Mouse (Mus musculus) forebrain, postnatal 0 days (tissue): Measurements from ENCODE around the gene Olfr535. TPM values are rescaled to one million over a fixed set of nuclear protein-coding genes. Genes with fewer than 3 reads are reported as not detected.
"Not testable (repeated sequence)": the region's sequence is repeated elsewhere in the genome, so short reads cannot be mapped to it uniquely, and the experiment has no call there.

Experiments used
- ATAC-seq: fragments of 200-750 bp; cut with Nextera tagmentation; 2 replicates; pipeline ENCODE4 v1.8.0; 2017; ENCODE audit warnings: mild to moderate bottlenecking, moderate library complexity
- DNase-seq: peaks from one replicate; pipeline ENCODE4 v3.0.0-alpha.2; 2015
- H3K27ac ChIP-seq: fragments of 300-500 bp; sonication (generic); 2 replicates; pipeline ENCODE4 v1.5.1; 2014; ENCODE audit warnings: low read depth, mild to moderate bottlenecking, antibody characterized with exemption, low read length, moderate library complexity, mixed read lengths
- H3K27me3 ChIP-seq: fragments of 300-500 bp; sonication (generic); 2 replicates; pipeline ENCODE4 v1.6.1; 2014; ENCODE audit warnings: mild to moderate bottlenecking, low read length, mixed read lengths; ENCODE audit not compliant: insufficient read depth
- H3K36me3 ChIP-seq: fragments of 300-500 bp; sonication (generic); 2 replicates; pipeline ENCODE4 v1.6.1; 2014; ENCODE audit warnings: mild to moderate bottlenecking, moderate library complexity; ENCODE audit not compliant: insufficient read depth
- H3K4me1 ChIP-seq: fragments of 300-500 bp; sonication (generic); 2 replicates; pipeline ENCODE4 v1.6.1; 2014; ENCODE audit warnings: antibody characterized with exemption; ENCODE audit not compliant: insufficient read depth
- H3K4me2 ChIP-seq: fragments of 300-500 bp; sonication (generic); 2 replicates; pipeline ENCODE4 v1.6.1; 2014; ENCODE audit warnings: low read depth, mild to moderate bottlenecking, moderate library complexity
- H3K4me3 ChIP-seq: fragments of 300-500 bp; sonication (generic); 2 replicates; pipeline ENCODE4 v1.5.1; 2014; ENCODE audit warnings: low read depth, low read length, mixed read lengths
- H3K9ac ChIP-seq: fragments of 300-500 bp; sonication (generic); 2 replicates; pipeline ENCODE4 v1.6.1; 2014; ENCODE audit warnings: mild to moderate bottlenecking
- H3K9me3 ChIP-seq: fragments of 300-500 bp; sonication (generic); 2 replicates; pipeline ENCODE4 v1.6.1; 2016; ENCODE audit warnings: low read length
- CTCF ChIP-seq: sonication (generic); IDR thresholded peaks from 2 replicates; pipeline ENCODE4 v1.5.1; 2016; ENCODE audit warnings: antibody characterized with exemption, control low read depth, low read depth
- WGBS: fragments of 180-500 bp; shearing (Covaris S2); extraction: QIAGEN DNeasy Blood & Tissue Kit; methylation state at CpG from one replicate; pipeline ENCODE4 v1.1.7; 2014; 5-methylcytosine and 5-hydroxymethylcytosine counted together
- polyA plus RNA-seq: library from polyadenylated mRNA; unstranded; fragments of >200 nt; fragmentation: Nextera tagmentation; extraction: Ambion mirVana; gene quantifications from 2 replicates; pipeline ENCODE4 v1.2.1, GENCODE M21; 2015
- total RNA-seq: library from RNA; depleted of rRNA; stranded (reverse); fragments of >200 nt; gene quantifications from 2 replicates; pipeline ENCODE4 v1.2.3, GENCODE M21; 2014; rRNA removed

Gene Olfr535
- not detected in 2 replicates for total RNA-seq
- not detected in 2 replicates for polyA plus RNA-seq

- Histone ChIP-seq H3K36me3 (no peaks in the 10 kb centered on the region), H3K27me3 (no peaks in the 10 kb centered on the region), H3K4me3 (no peak within 1 kb of the TSS), H3K4me1 (no peaks in the 10 kb centered on the region), H3K9me3 (no peaks in the 10 kb centered on the region), H3K4me2 (no peak within 1 kb of the TSS), H3K9ac (no peak within 1 kb of the TSS), H3K27ac (no peak within 1 kb of the TSS)
- DNase-seq, result no peak
- 87% methylated on average over 1 of the region's 1 CpGs for WGBS
- TF ChIP-seq CTCF, result no peak
- no peak for ATAC-seq
Observed at GRCm38 (mm10) chr7:140483916-140484315, at the start of gene Olfr535. Olfr535 (plus strand) TSS chr7:140484216.

- Histone ChIP-seq H3K36me3 (no peaks in the 10 kb centered on the region), H3K9ac (no peak overlapping the region), H3K9me3 (no peaks in the 10 kb centered on the region), H3K4me2 (no peak overlapping the region), H3K4me1 (no peaks in the 10 kb centered on the region), H3K27me3 (no peaks in the 10 kb centered on the region), H3K4me3 (no peak overlapping the region), H3K27ac (no peak overlapping the region)
- 90% methylated on average over 1 of the region's 1 CpGs for WGBS
- DNase-seq (no peak), ATAC-seq (no peak)
- TF ChIP-seq CTCF, result no peak
Observed at GRCm38 (mm10) chr7:140443141-140443540, 40.9 kb upstream of the Olfr535 start.

- not testable (repeated sequence) for H3K4me1 ChIP-seq, H3K27me3 ChIP-seq, DNase-seq, H3K4me3 ChIP-seq, H3K27ac ChIP-seq, H3K9ac ChIP-seq, H3K9me3 ChIP-seq, ATAC-seq, H3K4me2 ChIP-seq, H3K36me3 ChIP-seq
- WGBS, result no CpG with 5 or more reads among the region's 1 CpGs
Observed at GRCm38 (mm10) chr7:140463070-140463469, 20.9 kb upstream of the Olfr535 start, which contains the start of gene Olfr533. Olfr533 (plus strand) TSS chr7:140463370.

DNA sequence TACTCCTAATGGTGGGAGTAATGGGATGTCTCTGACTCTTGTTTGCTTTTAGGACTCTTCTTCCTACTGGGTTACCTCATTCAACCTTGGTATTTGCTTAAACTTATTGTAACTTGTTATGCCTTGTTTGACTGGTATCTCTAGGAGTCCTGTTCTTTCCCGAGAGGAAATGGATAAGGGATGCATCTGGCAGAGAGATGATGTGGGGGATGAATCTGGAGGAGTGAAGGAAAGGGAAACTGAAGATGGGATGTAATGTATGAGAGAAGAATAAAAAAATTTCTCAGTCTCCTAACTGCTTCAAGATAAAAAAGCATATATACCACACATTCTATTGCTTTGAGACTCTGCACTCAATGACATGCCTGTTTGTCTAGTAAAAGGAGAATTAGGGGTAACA lies 6.1 kb upstream of the Olfr535 start:
- Histone ChIP-seq H3K9ac (no peak overlapping the region), H3K4me3 (no peak overlapping the region), H3K4me1 (no peaks in the 10 kb centered on the region), H3K27ac (no peak overlapping the region), H3K36me3 (no peaks in the 10 kb centered on the region), H3K9me3 (no peaks in the 10 kb centered on the region), H3K27me3 (no peaks in the 10 kb centered on the region), H3K4me2 (no peak overlapping the region)
- DNase-seq, result no peak
- TF ChIP-seq CTCF, result no peak
- 85% methylated on average over 1 of the region's 1 CpGs for WGBS
- no peak for ATAC-seq

GRCm38 (mm10) chr7:140478733-140479132 lies 5.3 kb upstream of the Olfr535 start:
- no peak for TF ChIP-seq CTCF
- Histone ChIP-seq H3K4me3 (no peak overlapping the region), H3K9me3 (no peaks in the 10 kb centered on the region), H3K4me1 (no peaks in the 10 kb centered on the region), H3K36me3 (no peaks in the 10 kb centered on the region), H3K9ac (no peak overlapping the region), H3K27ac (no peak overlapping the region), H3K4me2 (no peak overlapping the region), H3K27me3 (no peaks in the 10 kb centered on the region)
- WGBS, result 88% methylated on average over 1 of the region's 1 CpGs
- DNase-seq, result no peak
- ATAC-seq, result no peak

DNA sequence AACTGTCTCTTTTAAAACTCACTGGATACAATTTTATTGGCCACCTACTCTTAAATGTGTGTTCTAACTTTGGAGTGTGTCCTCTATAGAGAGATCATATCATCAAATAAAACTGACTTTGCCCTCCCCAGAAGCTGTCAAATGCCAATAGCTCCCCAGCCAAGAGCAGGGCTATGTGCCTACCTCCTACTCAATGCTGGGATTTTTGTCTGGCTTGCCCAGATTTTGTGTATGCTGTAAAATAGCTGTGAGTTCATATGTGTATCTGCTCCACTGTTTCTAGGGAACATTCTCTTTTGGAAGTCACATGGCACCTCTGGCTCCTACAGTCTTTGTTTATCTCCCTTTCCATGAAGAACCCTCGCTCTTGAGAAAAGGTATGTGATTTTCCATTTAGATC lies 5.0 kb downstream of the Olfr535 start:
- 81% methylated on average over 1 of the region's 1 CpGs for WGBS
- no peak for TF ChIP-seq CTCF
- Histone ChIP-seq H3K27ac (no peak overlapping the region), H3K9ac (no peak overlapping the region), H3K4me1 (no peaks in the 10 kb centered on the region), H3K36me3 (no peaks in the 10 kb centered on the region), H3K27me3 (no peaks in the 10 kb centered on the region), H3K4me2 (no peak overlapping the region), H3K9me3 (no peaks in the 10 kb centered on the region), H3K4me3 (no peak overlapping the region)
- DNase-seq, result no peak
- no peak for ATAC-seq

DNA sequence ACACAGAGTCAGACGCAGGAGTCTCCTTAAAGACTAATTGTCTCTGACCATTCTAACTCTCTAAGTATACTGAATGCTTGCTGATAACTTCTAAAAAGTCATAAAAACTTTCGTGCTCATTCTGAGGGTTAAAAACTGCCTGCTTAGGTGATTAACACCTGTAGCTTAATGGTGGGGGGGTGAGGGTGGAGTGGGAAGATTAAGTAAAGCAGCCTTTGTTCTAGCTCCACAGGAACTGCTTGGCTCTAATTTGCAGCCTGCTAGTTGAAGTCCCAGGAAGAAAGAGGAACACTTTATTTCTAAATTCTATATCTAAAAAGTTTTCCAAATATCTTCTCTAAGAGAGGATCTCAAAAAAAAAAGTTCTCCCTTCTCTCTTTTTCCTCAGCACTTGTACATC lies 10.2 kb downstream of the Olfr535 start:
- no peaks in the 10 kb centered on the region for H3K27me3 ChIP-seq
- no peak overlapping the region for H3K27ac ChIP-seq
- no peak for DNase-seq
- H3K9me3 ChIP-seq, result no peaks in the 10 kb centered on the region
- no peak for TF ChIP-seq CTCF
- no peak for ATAC-seq
- WGBS, result 28% methylated on average over 2 of the region's 2 CpGs
- H3K4me3 ChIP-seq, result no peak overlapping the region
- H3K4me1 ChIP-seq, result no peaks in the 10 kb centered on the region
- no peak overlapping the region for H3K9ac ChIP-seq
- H3K4me2 ChIP-seq, result no peak overlapping the region
- H3K36me3 ChIP-seq, result no peaks in the 10 kb centered on the region

- Histone ChIP-seq H3K9ac (no peak overlapping the region), H3K27ac (no peak overlapping the region), H3K27me3 (no peaks in the 10 kb centered on the region), H3K4me1 (no peaks in the 10 kb centered on the region), H3K36me3 (no peaks in the 10 kb centered on the region), H3K4me3 (no peak overlapping the region), H3K9me3 (no peaks in the 10 kb centered on the region), H3K4me2 (no peak overlapping the region)
- ATAC-seq, result no peak
- DNase-seq, result no peak
- no peak for TF ChIP-seq CTCF
Observed at GRCm38 (mm10) chr7:140494702-140495101, 10.7 kb downstream of the Olfr535 start.

DNA sequence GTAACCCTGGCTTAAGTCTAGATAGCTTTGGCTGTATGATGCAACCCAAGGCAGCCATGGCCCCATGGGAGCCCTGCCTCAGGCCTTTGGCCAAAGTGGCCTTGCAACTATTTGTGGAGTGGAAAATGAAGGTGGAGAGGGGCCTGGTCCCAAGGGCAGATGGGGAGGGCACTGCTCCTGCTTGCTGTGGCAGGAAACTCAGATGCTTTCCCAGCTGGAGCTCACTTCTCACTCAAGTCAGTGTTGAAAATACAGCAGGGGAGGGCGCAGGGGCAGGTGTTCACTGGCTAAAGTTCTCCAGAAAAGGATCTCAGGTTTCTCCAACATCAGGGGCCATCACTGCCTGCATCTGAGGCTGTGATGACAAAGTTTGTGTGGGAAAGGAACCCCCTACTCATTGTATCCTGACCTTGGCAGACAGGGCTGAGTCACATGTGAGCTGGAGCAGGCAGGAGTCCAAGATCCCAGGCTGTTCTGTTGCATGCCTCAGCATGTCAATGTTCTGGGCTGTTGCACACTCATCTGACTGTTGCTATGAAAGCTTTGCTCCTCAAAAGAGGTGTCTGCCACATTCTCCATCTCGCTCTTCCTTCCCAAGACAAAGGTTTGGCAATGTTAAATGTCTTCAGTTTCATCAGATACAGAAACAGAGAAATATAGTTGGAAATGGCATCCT lies 23.5 kb downstream of the Olfr535 start, which contains the start of gene Olfr536:
Gene Olfr536, minus strand, starts transcription at position 51 of the 676 bp plus-strand sequence.
- H3K4me1 ChIP-seq, H3K27ac ChIP-seq, H3K9me3 ChIP-seq, H3K9ac ChIP-seq, H3K4me3 ChIP-seq, H3K27me3 ChIP-seq, H3K36me3 ChIP-seq, H3K4me2 ChIP-seq: not testable (repeated sequence)
- 69% methylated on average over 1 of the region's 2 CpGs for WGBS
- ATAC-seq (peak; percentile 34; the same call in 1 of the 2 replicates), DNase-seq (peak; percentile 0)
